Mouse (Mus musculus): ENCODE measurements around the gene Taok3. TPM values are rescaled to one million over a fixed set of nuclear protein-coding genes. Genes with fewer than 3 reads are reported as not detected.

The Taok3 gene
- total and polyA plus RNA-seq, 3 experiments, result 8.3 to 35.0 (median 17.4) TPM

DNA sequence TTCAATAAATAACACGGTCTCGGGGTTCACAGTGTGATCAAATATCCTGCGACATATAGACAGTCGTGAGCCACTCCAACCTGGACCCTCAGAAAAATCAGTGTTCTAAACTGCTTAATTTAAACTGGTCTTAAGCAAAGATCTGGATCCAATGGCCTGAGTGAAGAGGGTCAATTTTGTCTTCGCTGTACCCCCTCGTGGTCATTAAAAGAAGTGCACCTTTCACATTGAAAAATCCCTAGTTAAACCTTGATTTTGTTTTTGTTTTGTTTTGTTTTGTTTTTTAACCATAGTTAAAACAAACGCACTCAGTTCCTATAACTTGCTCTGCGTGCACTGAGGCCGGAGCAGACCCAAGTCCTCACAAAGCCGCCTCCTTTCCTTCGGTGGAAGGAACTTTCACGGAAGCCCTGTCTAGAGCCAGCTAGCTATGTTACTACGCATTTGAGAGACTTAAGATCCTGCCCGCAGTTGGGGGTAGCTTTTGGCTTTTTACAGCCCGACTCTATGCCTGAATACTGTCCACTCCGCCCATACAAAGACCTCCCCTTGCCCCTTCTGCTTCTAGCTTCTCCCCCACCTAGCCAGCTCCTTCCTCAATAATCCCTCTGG lies 5.2 kb upstream of the Taok3 start:
- Histone ChIP-seq H3K36me3 (replicated peaks in 1 of 2; ENCODE audit: control insufficient read depth in 1 of 2, insufficient read depth in 1 of 2, low read length in 1 of 2) (peaks cover 28 to 38% of the 10 kb centered on the region in 2 experiments), H3K4me2 (ENCODE audit: insufficient read depth, low read depth, poor library complexity, severe bottlenecking) (peak overlapping the region; percentile 18), H3K79me2 (replicated peaks; ENCODE audit: control insufficient read depth, extremely low read depth, insufficient read depth, poor library complexity, severe bottlenecking) (peaks cover 17% of the 10 kb centered on the region), H3K4me3 (replicated peaks in 1 of 3; ENCODE audit: low read depth in 2 of 3, low read length in 2 of 3, poor library complexity in 1 of 3) (peak overlapping the region; percentile 91 to 98 (median 95)), H3K27ac (ENCODE audit: insufficient read depth, low read depth) (peak overlapping the region; percentile 1; the same call in 1 of the 2 replicates), H3K9me3 (replicated peaks; ENCODE audit: low read length) (no peaks in the 10 kb centered on the region), H3K4me1 (ENCODE audit: control insufficient read depth in 1 of 2, insufficient read depth in 2 of 2) (peaks cover 0 to 16% of the 10 kb centered on the region in 2 experiments; a peak in 2 of 4 replicates), H3K27me3 (replicated peaks) (no peaks in the 10 kb centered on the region), H3K9ac (ENCODE audit: insufficient read depth, low read depth) (peak overlapping the region; percentile 91)
- DNase-seq (ENCODE audit: extremely low read depth), result no peak
- TF ChIP-seq SIN3A (IDR thresholded peaks at IDR 0.05; ENCODE audit: low read length) (0 out of 2 replicates have a peak, but pooled peaks have one; percentile 10), CTCF (conservative IDR thresholded peaks at IDR 0.05 in 1 of 2, IDR thresholded peaks at IDR 0.05 in 1 of 2; ENCODE audit: low read depth in 2 of 2, low read length in 2 of 2) (peak; percentile 62 to 72), POLR2AphosphoS2 (IDR thresholded peaks at IDR 0.05; ENCODE audit: low read depth, low read length) (no peak), RAD21 (IDR thresholded peaks at IDR 0.05; ENCODE audit: low read depth, low read length) (peak; percentile 11), SMC3 (IDR thresholded peaks at IDR 0.05; ENCODE audit: low read depth, low read length) (0 out of 2 replicates have a peak, but pooled peaks have one; percentile 9)
- in situ Hi-C loops (cut with MboI; ENCODE audit: low pct_ligation_motif_present, low pct_unique_long_range_greater_than_20kb, low sequenced_read_pairs) (loop anchor here (5.0 to 10.0 kb wide), 2 partner anchors 170 to 378 kb away; partner anchors contain the start of gene Pebp1), dilution Hi-C loops (cut with MboI; ENCODE audit: extremely low pct_ligation_motif_present, extremely low pct_unique_long_range_greater_than_20kb, low sequenced_read_pairs) (no loop called here)

GRCm38 (mm10) chr5:117115193-117115767 lies 4.6 kb upstream of the Taok3 start:
- H3K9me3 ChIP-seq (replicated peaks; ENCODE audit: low read length), result no peaks in the 10 kb centered on the region
- peaks cover 0 to 16% of the 10 kb centered on the region in 2 experiments; a peak in 2 of 4 replicates for H3K4me1 ChIP-seq (ENCODE audit: control insufficient read depth in 1 of 2, insufficient read depth in 2 of 2)
- H3K9ac ChIP-seq (ENCODE audit: insufficient read depth, low read depth), result peak overlapping the region; percentile 91
- peaks cover 24 to 34% of the 10 kb centered on the region in 2 experiments for H3K36me3 ChIP-seq (replicated peaks in 1 of 2; ENCODE audit: control insufficient read depth in 1 of 2, insufficient read depth in 1 of 2, low read length in 1 of 2)
- H3K4me3 ChIP-seq (replicated peaks in 1 of 3; ENCODE audit: low read depth in 2 of 3, low read length in 2 of 3, poor library complexity in 1 of 3), result peak overlapping the region; percentile 91 to 98 (median 95)
- DNase-seq (ENCODE audit: extremely low read depth), result no peak
- H3K27me3 ChIP-seq (replicated peaks), result no peaks in the 10 kb centered on the region
- peaks cover 17% of the 10 kb centered on the region for H3K79me2 ChIP-seq (replicated peaks; ENCODE audit: control insufficient read depth, extremely low read depth, insufficient read depth, poor library complexity, severe bottlenecking)
- dilution Hi-C loops (cut with MboI; ENCODE audit: extremely low pct_ligation_motif_present, extremely low pct_unique_long_range_greater_than_20kb, low sequenced_read_pairs), result no loop called here
- H3K4me2 ChIP-seq (ENCODE audit: insufficient read depth, low read depth, poor library complexity, severe bottlenecking), result peak overlapping the region; percentile 18
- in situ Hi-C loops (cut with MboI; ENCODE audit: low pct_ligation_motif_present, low pct_unique_long_range_greater_than_20kb, low sequenced_read_pairs), result loop anchor here (5.0 to 10.0 kb wide), 2 partner anchors 170 to 377 kb away; partner anchors contain the start of gene Pebp1
- TF ChIP-seq JUN (IDR thresholded peaks at IDR 0.05; ENCODE audit: insufficient read depth, low read depth, low read length) (no peak), UBTF (IDR thresholded peaks at IDR 0.05; ENCODE audit: low read depth, low read length) (0 out of 2 replicates have a peak, but pooled peaks have one; percentile 60)
- H3K27ac ChIP-seq (ENCODE audit: insufficient read depth, low read depth), result peak overlapping the region; percentile 17; the same call in 1 of the 2 replicates

DNA sequence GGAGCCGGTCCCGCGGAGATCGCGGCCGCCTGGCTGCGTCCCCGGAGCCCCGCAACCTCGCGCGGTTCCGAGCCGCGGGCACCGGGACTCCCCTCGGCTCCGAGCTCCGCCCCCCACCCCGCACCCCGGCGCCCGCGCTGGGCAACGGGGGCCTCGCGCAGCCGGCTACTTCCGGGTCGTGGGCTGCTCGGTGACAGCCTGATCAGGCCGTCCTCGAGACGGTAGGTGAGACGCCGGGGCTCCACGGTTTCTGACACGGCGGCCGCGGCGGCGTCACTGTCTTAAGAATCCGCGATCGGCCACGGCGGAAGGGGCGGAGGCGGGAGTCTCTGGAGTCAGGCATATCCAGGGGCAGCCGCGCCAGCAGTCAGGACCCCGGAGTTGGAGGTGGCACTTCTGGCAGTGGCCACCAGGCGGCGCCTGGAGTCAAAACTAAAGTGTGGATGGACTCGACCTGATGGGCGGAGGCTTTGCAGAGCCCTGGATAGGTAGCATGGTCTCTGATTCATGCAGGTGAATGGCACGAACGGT lies 4.0 kb upstream of the Taok3 start, which contains the start of gene Suds3:
Gene Suds3 (minus strand): TSS at position 278 of the 531 bp plus-strand sequence.
- Histone ChIP-seq H3K27me3 (replicated peaks) (peaks cover 4% of the 10 kb centered on the region), H3K9ac (ENCODE audit: insufficient read depth, low read depth) (peak within 1 kb of the TSS; percentile 91), H3K9me3 (replicated peaks; ENCODE audit: low read length) (no peaks in the 10 kb centered on the region), H3K4me3 (replicated peaks in 1 of 3; ENCODE audit: low read depth in 2 of 3, low read length in 2 of 3, poor library complexity in 1 of 3) (peak within 1 kb of the TSS; percentile 91 to 98 (median 95)), H3K79me2 (replicated peaks; ENCODE audit: control insufficient read depth, extremely low read depth, insufficient read depth, poor library complexity, severe bottlenecking) (peaks cover 17% of the 10 kb centered on the region), H3K27ac (ENCODE audit: insufficient read depth, low read depth) (peak within 1 kb of the TSS; percentile 22), H3K4me2 (ENCODE audit: insufficient read depth, low read depth, poor library complexity, severe bottlenecking) (peak within 1 kb of the TSS; percentile 18), H3K4me1 (ENCODE audit: control insufficient read depth in 1 of 2, insufficient read depth in 2 of 2) (peaks cover 0 to 22% of the 10 kb centered on the region in 2 experiments; a peak in 2 of 4 replicates), H3K36me3 (replicated peaks in 1 of 2; ENCODE audit: control insufficient read depth in 1 of 2, insufficient read depth in 1 of 2, low read length in 1 of 2) (peaks cover 18 to 28% of the 10 kb centered on the region in 2 experiments)
- peak; percentile 87 for DNase-seq (ENCODE audit: extremely low read depth)
- in situ Hi-C loops (cut with MboI; ENCODE audit: low pct_ligation_motif_present, low pct_unique_long_range_greater_than_20kb, low sequenced_read_pairs), result loop anchor here (5.0 to 10.0 kb wide), 2 partner anchors 169 to 376 kb away; partner anchors contain the start of gene Pebp1
- dilution Hi-C loops (cut with MboI; ENCODE audit: extremely low pct_ligation_motif_present, extremely low pct_unique_long_range_greater_than_20kb, low sequenced_read_pairs), result no loop called here
- TF ChIP-seq USF1 (IDR thresholded peaks at IDR 0.05; ENCODE audit: low read depth, low read length) (no peak), HCFC1 (IDR thresholded peaks at IDR 0.05; ENCODE audit: low read depth, low read length) (peak; percentile 89), JUN (IDR thresholded peaks at IDR 0.05; ENCODE audit: insufficient read depth, low read depth, low read length) (no peak), MAZ (IDR thresholded peaks at IDR 0.05; ENCODE audit: low read depth, low read length) (peak; percentile 68; the same call in 1 of the 2 replicates), USF2 (conservative IDR thresholded peaks at IDR 0.05; ENCODE audit: low read depth, low read length) (no peak), E2F4 (IDR thresholded peaks at IDR 0.05; ENCODE audit: insufficient replicate concordance, low read depth, low read length) (no peak), ZMIZ1 (IDR thresholded peaks at IDR 0.05; ENCODE audit: low read depth, low read length) (no peak), POLR2A (IDR thresholded peaks at IDR 0.05; ENCODE audit: low read depth, low read length) (peak; percentile 69), SIN3A (IDR thresholded peaks at IDR 0.05; ENCODE audit: low read length) (peak; percentile 87), KAT2A (IDR thresholded peaks at IDR 0.05; ENCODE audit: insufficient replicate concordance, low read length) (peak; percentile 83; the same call in 1 of the 2 replicates), ELF1 (IDR thresholded peaks at IDR 0.05; ENCODE audit: low read depth, low read length) (peak; percentile 98), ZKSCAN1 (IDR thresholded peaks at IDR 0.05; ENCODE audit: borderline replicate concordance, low read depth, low read length) (no peak), CHD1 (IDR thresholded peaks at IDR 0.05; ENCODE audit: low read depth, low read length) (no peak), RCOR1 (conservative IDR thresholded peaks at IDR 0.05; ENCODE audit: low read depth, low read length) (no peak), MAFK (IDR thresholded peaks at IDR 0.05; ENCODE audit: insufficient replicate concordance, low read length) (no peak), ETS1 (conservative IDR thresholded peaks at IDR 0.05; ENCODE audit: low read depth, low read length) (no peak; the same call in 1 of the 2 replicates)
